Mouse (Mus musculus): ENCODE measurements around the gene Triobp. TPM values are rescaled to one million over a fixed set of nuclear protein-coding genes. Genes with fewer than 3 reads are reported as not detected.

Gene Triobp
- polyA plus RNA-seq, 1 experiment from 2014 or later: 33.0 TPM

DNA sequence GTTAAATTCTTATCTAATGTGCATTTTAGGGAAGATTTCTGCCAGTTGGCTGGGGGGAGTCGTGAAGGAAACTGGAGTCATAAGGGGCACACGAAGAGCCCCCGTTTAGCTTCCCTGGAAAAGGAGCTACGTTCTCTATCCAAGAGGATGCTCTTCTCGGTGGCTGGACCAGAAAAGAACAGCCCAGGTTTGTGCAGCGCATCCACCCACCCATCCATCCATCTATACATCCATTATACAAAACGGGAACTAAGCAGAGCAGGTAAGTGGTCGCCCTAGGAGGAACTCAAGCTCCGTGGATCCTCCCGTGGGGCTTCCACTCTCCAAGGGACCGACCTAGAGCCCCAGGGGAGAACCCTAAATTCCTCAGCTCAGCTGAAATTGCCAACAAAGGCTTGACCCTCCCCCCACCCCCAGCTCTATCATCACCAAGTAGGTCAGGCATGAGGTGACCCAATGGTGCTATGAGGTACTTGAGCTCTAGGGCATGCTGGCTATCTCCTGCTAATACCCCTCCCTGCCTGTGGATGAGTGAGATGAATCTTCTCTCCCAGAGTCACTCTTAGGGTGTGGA is 715 bp downstream of the Triobp start:
- no peak for ATAC-seq (replicated peaks; ENCODE audit: low FRiP score, low read depth)
- WGBS: 7% methylated on average over 11 of the region's 11 CpGs
- Histone ChIP-seq H3K9me3 (replicated peaks; ENCODE audit: low read length) (no peaks in the 10 kb centered on the region), H3K4me1 (replicated peaks; ENCODE audit: insufficient read depth, low read length) (peaks cover 7% of the 10 kb centered on the region; the same call in 1 of the 2 replicates), H3K9ac (ENCODE audit: low read depth, low read length) (peak overlapping the region; percentile 47; the same call in 1 of the 2 replicates), H3K27ac (no peak overlapping the region), H3K27me3 (ENCODE audit: insufficient read depth, low read length) (no peaks in the 10 kb centered on the region), H3K4me3 (replicated peaks; ENCODE audit: low read depth, low read length) (peak overlapping the region; percentile 28), H3K4me2 (ENCODE audit: low read length) (peak overlapping the region; percentile 76), H3K36me3 (ENCODE audit: insufficient read depth, low read length) (no peaks in the 10 kb centered on the region)
- no peak for DNase-seq (ENCODE audit: low spot score)
- no peak for TF ChIP-seq CTCF (IDR thresholded peaks at IDR 0.05; ENCODE audit: low read depth)

DNA sequence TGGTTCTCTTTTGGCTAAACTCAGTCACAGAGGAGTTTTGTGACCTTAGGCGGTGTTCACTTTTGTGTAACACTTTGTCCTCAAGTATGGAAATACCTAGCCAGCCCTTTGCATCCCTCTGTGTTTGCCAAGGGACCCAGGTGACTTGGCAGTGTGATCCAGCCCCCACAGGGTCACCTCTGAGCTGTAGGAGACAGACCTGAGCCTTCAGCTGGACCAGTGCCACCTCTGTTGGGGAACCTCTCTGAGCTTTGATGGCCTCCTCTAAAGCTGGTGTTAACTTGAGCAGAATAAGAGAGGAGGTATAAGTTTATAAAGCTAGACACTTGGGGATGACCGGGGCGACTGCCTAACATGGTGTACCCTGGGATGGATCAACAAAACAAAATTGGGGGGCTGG is 1.4 kb downstream of the Triobp start:
- TF ChIP-seq CTCF (IDR thresholded peaks at IDR 0.05; ENCODE audit: low read depth): no peak
- no peaks in the 10 kb centered on the region for H3K27me3 ChIP-seq (ENCODE audit: insufficient read depth, low read length)
- WGBS: 99% methylated on average over 3 of the region's 3 CpGs
- ATAC-seq (replicated peaks; ENCODE audit: low FRiP score, low read depth) (no peak), DNase-seq (ENCODE audit: low spot score) (no peak)
- no peaks in the 10 kb centered on the region for H3K9me3 ChIP-seq (replicated peaks; ENCODE audit: low read length)
- peaks cover 7% of the 10 kb centered on the region; the same call in 1 of the 2 replicates for H3K4me1 ChIP-seq (replicated peaks; ENCODE audit: insufficient read depth, low read length)
- no peak overlapping the region for H3K9ac ChIP-seq (ENCODE audit: low read depth, low read length)
- no peaks in the 10 kb centered on the region for H3K36me3 ChIP-seq (ENCODE audit: insufficient read depth, low read length)
- H3K4me2 ChIP-seq (ENCODE audit: low read length): no peak overlapping the region
- no peak overlapping the region for H3K27ac ChIP-seq
- no peak overlapping the region for H3K4me3 ChIP-seq (replicated peaks; ENCODE audit: low read depth, low read length)

DNA sequence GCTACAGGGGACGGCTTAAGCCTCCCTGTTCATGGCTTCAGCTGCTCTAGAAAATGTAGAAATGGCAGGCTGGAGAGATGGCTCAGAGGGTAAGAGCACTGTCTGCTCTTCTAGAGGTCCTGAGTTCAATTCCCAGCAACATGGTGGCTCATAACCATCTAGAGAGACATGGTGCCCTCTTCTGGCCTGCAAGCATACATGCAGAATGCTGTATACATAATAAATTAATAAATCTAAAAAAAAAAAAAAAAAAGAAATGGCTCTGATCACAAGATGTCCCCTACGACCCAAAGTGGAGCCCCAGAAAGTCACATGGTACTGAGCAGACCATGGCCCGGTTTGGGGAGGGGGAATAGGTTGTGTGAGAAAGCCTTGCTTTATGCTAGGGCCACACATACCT is 8.1 kb downstream of the Triobp start:
- H3K4me2 ChIP-seq (ENCODE audit: low read length): no peak overlapping the region
- H3K27me3 ChIP-seq (ENCODE audit: insufficient read depth, low read length): no peaks in the 10 kb centered on the region
- DNase-seq (ENCODE audit: low spot score) (no peak), ATAC-seq (replicated peaks; ENCODE audit: low FRiP score, low read depth) (no peak)
- 71% methylated on average over 3 of the region's 3 CpGs for WGBS
- H3K27ac ChIP-seq: no peak overlapping the region
- no peak overlapping the region for H3K4me3 ChIP-seq (replicated peaks; ENCODE audit: low read depth, low read length)
- no peaks in the 10 kb centered on the region for H3K36me3 ChIP-seq (ENCODE audit: insufficient read depth, low read length)
- no peak overlapping the region for H3K9ac ChIP-seq (ENCODE audit: low read depth, low read length)
- H3K4me1 ChIP-seq (replicated peaks; ENCODE audit: insufficient read depth, low read length): peaks cover 9% of the 10 kb centered on the region; the same call in 1 of the 2 replicates
- 0 out of 2 replicates have a peak, but pooled peaks have one; percentile 18 for TF ChIP-seq CTCF (IDR thresholded peaks at IDR 0.05; ENCODE audit: low read depth)
- H3K9me3 ChIP-seq (replicated peaks; ENCODE audit: low read length): no peaks in the 10 kb centered on the region

DNA sequence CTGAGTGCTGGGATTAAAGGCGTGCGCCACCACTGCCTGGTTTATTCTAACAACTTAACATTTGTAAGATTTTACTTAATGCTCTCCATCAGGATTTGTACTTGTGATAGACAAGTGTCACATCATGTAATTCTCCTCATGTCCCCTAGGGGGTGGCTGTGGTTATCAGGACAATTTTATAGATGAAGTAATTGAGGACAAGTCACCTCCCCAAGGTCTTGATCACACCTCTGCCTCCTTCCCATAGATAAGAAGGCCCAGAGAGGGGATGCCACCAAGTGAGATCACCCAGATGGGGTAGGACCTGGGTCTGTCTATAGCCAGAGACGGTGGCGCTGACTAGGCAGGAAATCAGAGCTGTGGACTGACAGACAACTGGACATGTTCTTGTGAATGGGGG is 8.8 kb downstream of the Triobp start:
- H3K4me3 ChIP-seq (replicated peaks; ENCODE audit: low read depth, low read length): no peak overlapping the region
- no peaks in the 10 kb centered on the region for H3K9me3 ChIP-seq (replicated peaks; ENCODE audit: low read length)
- no peak overlapping the region for H3K4me2 ChIP-seq (ENCODE audit: low read length)
- H3K36me3 ChIP-seq (ENCODE audit: insufficient read depth, low read length): no peaks in the 10 kb centered on the region
- H3K27ac ChIP-seq: no peak overlapping the region
- no peaks in the 10 kb centered on the region for H3K27me3 ChIP-seq (ENCODE audit: insufficient read depth, low read length)
- WGBS: 75% methylated on average over 4 of the region's 4 CpGs
- H3K4me1 ChIP-seq (replicated peaks; ENCODE audit: insufficient read depth, low read length): peaks cover 9% of the 10 kb centered on the region; the same call in 1 of the 2 replicates
- TF ChIP-seq CTCF (IDR thresholded peaks at IDR 0.05; ENCODE audit: low read depth): peak; percentile 56
- H3K9ac ChIP-seq (ENCODE audit: low read depth, low read length): no peak overlapping the region
- ATAC-seq (replicated peaks; ENCODE audit: low FRiP score, low read depth) (no peak), DNase-seq (ENCODE audit: low spot score) (peak; percentile 37)

DNA sequence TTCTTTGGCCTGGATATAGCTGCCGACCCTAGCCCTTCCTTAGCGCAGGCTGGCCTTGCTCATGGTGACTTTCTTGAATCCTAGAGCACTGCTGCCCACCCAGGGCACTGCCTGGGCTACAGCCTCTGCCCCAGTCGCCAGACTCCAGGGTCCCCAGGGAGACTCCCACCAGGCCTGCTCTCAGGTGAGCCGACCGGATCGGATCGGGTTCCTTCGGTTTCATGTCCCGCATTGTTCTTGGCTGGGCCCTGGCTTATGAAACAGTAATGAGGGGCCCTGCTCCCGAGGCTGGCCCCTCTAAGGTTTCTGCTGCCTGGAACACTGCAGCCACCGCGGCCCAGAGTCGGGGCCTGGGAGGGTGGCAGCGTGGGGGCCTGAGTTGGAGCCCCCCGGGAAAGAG is 9.5 kb downstream of the Triobp start:
- DNase-seq (ENCODE audit: low spot score) (peak; percentile 21), ATAC-seq (replicated peaks; ENCODE audit: low FRiP score, low read depth) (no peak)
- Histone ChIP-seq H3K4me1 (replicated peaks; ENCODE audit: insufficient read depth, low read length) (peaks cover 9% of the 10 kb centered on the region; the same call in 1 of the 2 replicates), H3K9ac (ENCODE audit: low read depth, low read length) (0 out of 2 replicates have a peak overlapping the region, but pooled peaks have one; percentile 31), H3K27me3 (ENCODE audit: insufficient read depth, low read length) (no peaks in the 10 kb centered on the region), H3K27ac (peak overlapping the region; percentile 42), H3K36me3 (ENCODE audit: insufficient read depth, low read length) (no peaks in the 10 kb centered on the region), H3K4me2 (ENCODE audit: low read length) (peak overlapping the region; percentile 13; the same call in 1 of the 2 replicates), H3K9me3 (replicated peaks; ENCODE audit: low read length) (no peaks in the 10 kb centered on the region), H3K4me3 (replicated peaks; ENCODE audit: low read depth, low read length) (no peak overlapping the region)
- no peak for TF ChIP-seq CTCF (IDR thresholded peaks at IDR 0.05; ENCODE audit: low read depth)
- 28% methylated on average over 15 of the region's 15 CpGs for WGBS

DNA sequence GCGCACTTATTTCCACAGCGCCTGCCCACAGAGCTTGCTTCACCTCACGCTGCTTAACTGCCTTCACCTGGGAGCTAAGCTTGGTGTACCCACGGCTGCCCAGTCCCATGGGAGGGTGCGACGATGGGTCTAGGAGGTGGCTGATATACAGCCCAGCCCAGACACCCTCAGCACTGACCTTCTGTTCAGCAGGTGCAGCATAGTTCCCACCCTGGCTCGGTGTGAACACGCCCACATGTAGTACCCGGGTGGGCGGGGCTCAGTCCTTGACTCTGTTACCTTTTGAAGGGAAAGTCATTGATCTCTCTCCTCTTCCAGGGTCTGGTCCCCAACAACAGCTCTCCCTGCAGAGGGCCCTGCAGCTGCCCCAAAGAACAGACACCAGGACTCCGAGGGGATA is 12.0 kb downstream of the Triobp start:
- Histone ChIP-seq H3K4me2 (ENCODE audit: low read length) (no peak overlapping the region), H3K4me3 (replicated peaks; ENCODE audit: low read depth, low read length) (no peak overlapping the region), H3K36me3 (ENCODE audit: insufficient read depth, low read length) (no peaks in the 10 kb centered on the region), H3K9me3 (replicated peaks; ENCODE audit: low read length) (no peaks in the 10 kb centered on the region), H3K27me3 (ENCODE audit: insufficient read depth, low read length) (no peaks in the 10 kb centered on the region), H3K9ac (ENCODE audit: low read depth, low read length) (no peak overlapping the region), H3K4me1 (replicated peaks; ENCODE audit: insufficient read depth, low read length) (peaks cover 9% of the 10 kb centered on the region; the same call in 1 of the 2 replicates), H3K27ac (no peak overlapping the region)
- ATAC-seq (replicated peaks; ENCODE audit: low FRiP score, low read depth): no peak
- 80% methylated on average over 11 of the region's 11 CpGs for WGBS
- DNase-seq (ENCODE audit: low spot score): no peak
- TF ChIP-seq CTCF (IDR thresholded peaks at IDR 0.05; ENCODE audit: low read depth): no peak

All from kidney, postnatal 0 days (tissue).